Mouse (Mus musculus) hindbrain, postnatal 0 days (tissue): ENCODE data around the gene Cldn14. TPM values are rescaled to one million over a fixed set of nuclear protein-coding genes. Genes with fewer than 3 reads are reported as not detected.

Experiments used
- ATAC-seq: fragments of 200-750 bp; cut with Nextera tagmentation; 2 replicates; pipeline ENCODE4 v1.8.0; 2017; ENCODE audit warnings: mild to moderate bottlenecking, moderate TSS enrichment, moderate library complexity
- DNase-seq: peaks from one replicate; pipeline ENCODE4 v3.0.0-alpha.2; 2015; ENCODE audit warnings: low spot score
- H3K27ac ChIP-seq: fragments of 300-500 bp; sonication (generic); 2 replicates; pipeline ENCODE4 v1.5.1; 2014; ENCODE audit warnings: mild to moderate bottlenecking
- H3K27me3 ChIP-seq: fragments of 300-500 bp; sonication (generic); 2 replicates; pipeline ENCODE4 v1.6.1; 2014; ENCODE audit warnings: low read length, mixed read lengths; ENCODE audit not compliant: insufficient read depth
- H3K36me3 ChIP-seq: fragments of 300-500 bp; sonication (generic); 2 replicates; pipeline ENCODE4 v1.6.1; 2014; ENCODE audit warnings: low read length, mixed read lengths; ENCODE audit not compliant: insufficient read depth
- H3K4me1 ChIP-seq: fragments of 300-500 bp; sonication (generic); 2 replicates; pipeline ENCODE4 v1.6.1; 2014; ENCODE audit warnings: antibody characterized with exemption, low read length, mixed read lengths; ENCODE audit not compliant: insufficient read depth
- H3K4me2 ChIP-seq: fragments of 300-500 bp; sonication (generic); 2 replicates; pipeline ENCODE4 v1.6.1; 2014; ENCODE audit warnings: low read depth, mild to moderate bottlenecking, low read length, moderate library complexity, mixed read lengths
- H3K4me3 ChIP-seq: fragments of 300-500 bp; sonication (generic); 2 replicates; pipeline ENCODE4 v1.5.1; 2014; ENCODE audit warnings: low read length
- H3K9ac ChIP-seq: fragments of 300-500 bp; sonication (generic); replicated peaks from 2 replicates; pipeline ENCODE4 v1.6.1; 2014; ENCODE audit warnings: mild to moderate bottlenecking, low read length, moderate library complexity, mixed read lengths
- H3K9me3 ChIP-seq: fragments of 300-500 bp; sonication (generic); 2 replicates; pipeline ENCODE4 v1.6.1; 2016; ENCODE audit warnings: low read length, mixed read lengths
- CTCF ChIP-seq: IDR thresholded peaks from 2 replicates; pipeline ENCODE4 v1.5.1; 2016; ENCODE audit warnings: antibody characterized with exemption, control low read depth, low read depth
- WGBS: fragments of 180-500 bp; shearing (Covaris S2); extraction: QIAGEN DNeasy Blood & Tissue Kit; methylation state at CpG from one replicate; pipeline ENCODE4 v1.1.7; 2014; 5-methylcytosine and 5-hydroxymethylcytosine counted together
- polyA plus RNA-seq: library from polyadenylated mRNA; unstranded; fragments of >200 nt; fragmentation: Nextera tagmentation; extraction: Ambion mirVana; gene quantifications from 2 replicates; pipeline ENCODE4 v1.2.1, GENCODE M21; 2015
- total RNA-seq: library from RNA; depleted of rRNA; stranded (reverse); fragments of >200 nt; gene quantifications from 2 replicates; pipeline ENCODE4 v1.2.3, GENCODE M21; 2014; rRNA removed

Gene Cldn14
- total and polyA plus RNA-seq, 2 experiments from 2014 or later, result 0.23 TPM; not detected in 1

- Histone ChIP-seq H3K27ac (no peak overlapping the region), H3K4me1 (no peaks in the 10 kb centered on the region; the same call in 1 of the 2 replicates), H3K9ac (no peak overlapping the region), H3K4me2 (no peak overlapping the region), H3K27me3 (no peaks in the 10 kb centered on the region), H3K4me3 (no peak overlapping the region), H3K9me3 (no peaks in the 10 kb centered on the region), H3K36me3 (no peaks in the 10 kb centered on the region)
- no peak for TF ChIP-seq CTCF
- DNase-seq (no peak), ATAC-seq (no peak)
- WGBS, result 88% methylated on average over 6 of the region's 6 CpGs
These were observed 120.2 kb downstream of the Cldn14 start for GRCm38 (mm10) chr16:93888481-93888880.

- peak overlapping the region; percentile 60 for H3K4me3 ChIP-seq
- no peak overlapping the region for H3K27ac ChIP-seq
- no peaks in the 10 kb centered on the region for H3K27me3 ChIP-seq
- WGBS, result 45% methylated on average over 5 of the region's 5 CpGs
- DNase-seq (no peak), ATAC-seq (no peak)
- TF ChIP-seq CTCF, result no peak
- peak overlapping the region; percentile 38; the same call in 1 of the 2 replicates for H3K9ac ChIP-seq
- no peaks in the 10 kb centered on the region for H3K9me3 ChIP-seq
- no peaks in the 10 kb centered on the region for H3K36me3 ChIP-seq
- H3K4me1 ChIP-seq, result peaks cover 5% of the 10 kb centered on the region
- H3K4me2 ChIP-seq, result peak overlapping the region; percentile 78
These were observed 123.9 kb downstream of the Cldn14 start for GRCm38 (mm10) chr16:93884722-93885113.

- Histone ChIP-seq H3K27ac (no peak overlapping the region), H3K4me2 (peak overlapping the region; percentile 78), H3K36me3 (no peaks in the 10 kb centered on the region), H3K4me1 (peaks cover 5% of the 10 kb centered on the region), H3K9ac (peak overlapping the region; percentile 38), H3K27me3 (no peaks in the 10 kb centered on the region), H3K4me3 (peak overlapping the region; percentile 60), H3K9me3 (no peaks in the 10 kb centered on the region)
- no peak for TF ChIP-seq CTCF
- under 1% methylated on average over 43 of the region's 43 CpGs for WGBS
- DNase-seq, result peak; percentile 31
- peak; percentile 9 for ATAC-seq
These were observed 124.4 kb downstream of the Cldn14 start for GRCm38 (mm10) chr16:93884086-93884721.

- ATAC-seq (peak; percentile 97), DNase-seq (peak; percentile 98)
- H3K27me3 ChIP-seq, result no peaks in the 10 kb centered on the region
- TF ChIP-seq CTCF, result peak; percentile 31; the same call in 1 of the 2 replicates
- WGBS, result under 1% methylated on average over 51 of the region's 54 CpGs
- peak within 1 kb of the TSS; percentile 60 for H3K4me3 ChIP-seq
- H3K36me3 ChIP-seq, result no peaks in the 10 kb centered on the region
- no peaks in the 10 kb centered on the region for H3K9me3 ChIP-seq
- peak within 1 kb of the TSS; percentile 78 for H3K4me2 ChIP-seq
- no peak within 1 kb of the TSS for H3K27ac ChIP-seq
- H3K4me1 ChIP-seq, result peaks cover 5% of the 10 kb centered on the region
- H3K9ac ChIP-seq, result peak within 1 kb of the TSS; percentile 38
These were observed 125.1 kb downstream of the Cldn14 start, which contains the start of gene Chaf1b for GRCm38 (mm10) chr16:93883423-93884085. Chaf1b (plus strand) TSS chr16:93883901.

- Histone ChIP-seq H3K27me3 (no peaks in the 10 kb centered on the region), H3K9me3 (no peaks in the 10 kb centered on the region), H3K4me2 (no peak overlapping the region), H3K27ac (no peak overlapping the region), H3K4me3 (no peak overlapping the region), H3K9ac (no peak overlapping the region), H3K36me3 (peaks cover 40% of the 10 kb centered on the region), H3K4me1 (no peaks in the 10 kb centered on the region)
- no peak for DNase-seq
- no peak for ATAC-seq
- TF ChIP-seq CTCF, result no peak
- WGBS, result 92% methylated on average over 6 of the region's 6 CpGs
These were observed 130.8 kb downstream of the Cldn14 start for GRCm38 (mm10) chr16:93877612-93878380.

GRCm38 (mm10) chr16:93874841-93875240, 133.8 kb downstream of the Cldn14 start:
- Histone ChIP-seq H3K4me2 (no peak overlapping the region), H3K27me3 (no peaks in the 10 kb centered on the region), H3K9me3 (no peaks in the 10 kb centered on the region), H3K36me3 (peaks cover 66% of the 10 kb centered on the region), H3K27ac (no peak overlapping the region), H3K4me3 (no peak overlapping the region), H3K9ac (no peak overlapping the region), H3K4me1 (no peaks in the 10 kb centered on the region)
- ATAC-seq (no peak), DNase-seq (no peak)
- 92% methylated on average over 13 of the region's 13 CpGs for WGBS
- TF ChIP-seq CTCF, result no peak

Other genes starting within 250 kb of the Cldn14 start
- gene Morc3, start 176.7 kb downstream of the Cldn14 start, total RNA-seq, result 19.2 and 25.2 TPM in 2 replicates
- gene Morc3, start 176.7 kb downstream of the Cldn14 start, polyA plus RNA-seq, result 22.2 and 24.1 TPM in 2 replicates
- gene Chaf1b, start 124.9 kb downstream of the Cldn14 start, total RNA-seq, result 9.3 and 11.4 TPM in 2 replicates
- 18.7 and 20.2 TPM in 2 replicates for gene Chaf1b, start 124.9 kb downstream of the Cldn14 start, polyA plus RNA-seq
- gene Sim2, start 76.1 kb upstream of the Cldn14 start, total RNA-seq, result 0.11 TPM in 1 of 2 replicates, not detected in the other
- gene Sim2, start 76.1 kb upstream of the Cldn14 start, polyA plus RNA-seq, result 0.05 TPM in 1 of 2 replicates, not detected in the other